Mouse (Mus musculus) G1E (cell line): Measurements from ENCODE around the gene Vsig10l. TPM values are rescaled to one million over a fixed set of nuclear protein-coding genes. Genes with fewer than 3 reads are reported as not detected.
A peak's percentile ranks its signal among the peaks of the same experiment; 100 is the strongest.

ENCODE experiments used
- ATAC-seq: 2 replicates; pipeline ENCODE4 v1.8.0; 2016; ENCODE audit warnings: mild to moderate bottlenecking; ENCODE audit not compliant: insufficient number of reproducible peaks, poor library complexity, low FRiP score, severe bottlenecking; ENCODE audit errors: extremely low read depth
- DNase-seq: peaks from one replicate; pipeline ENCODE4 v3.0.0; 2012; ENCODE audit warnings: low spot score
- H3K27me3 ChIP-seq: 2 replicates; pipeline ENCODE4 v1.6.1; 2012; ENCODE audit warnings: mild to moderate bottlenecking, low read length, inconsistent platforms; ENCODE audit not compliant: insufficient read depth
- H3K36me3 ChIP-seq: replicated peaks from 2 replicates; pipeline ENCODE3; 2012; ENCODE audit warnings: mild to moderate bottlenecking, inconsistent platforms
- H3K4me1 ChIP-seq: 2 replicates; pipeline ENCODE4 v1.6.1; 2012; ENCODE audit warnings: low read depth, low read length, inconsistent platforms, mixed read lengths; ENCODE audit not compliant: insufficient read depth
- H3K4me3 ChIP-seq: 2 replicates; pipeline ENCODE4 v1.5.1; 2012; ENCODE audit warnings: low read depth, mild to moderate bottlenecking, inconsistent platforms, low read length, moderate library complexity, mixed read lengths
- H3K9me3 ChIP-seq: replicated peaks from 2 replicates; pipeline ENCODE4 v1.6.1; 2012; ENCODE audit warnings: inconsistent platforms
- CTCF ChIP-seq: IDR thresholded peaks from 2 replicates; pipeline ENCODE4 v1.5.1; 2012; ENCODE audit warnings: low read depth, low read length, inconsistent platforms, mixed read lengths
- GATA1 ChIP-seq: IDR thresholded peaks from 2 replicates; pipeline ENCODE4 v1.6.1; 2012; ENCODE audit warnings: borderline replicate concordance, low read length, inconsistent platforms, mixed read lengths
- GATA2 ChIP-seq: IDR thresholded peaks from 2 replicates; pipeline ENCODE4 v1.6.1; 2012; ENCODE audit warnings: low read depth, low read length, inconsistent platforms, borderline replicate concordance
- POLR2AphosphoS5 ChIP-seq: IDR thresholded peaks from 2 replicates; pipeline ENCODE4 v1.6.1; 2012; ENCODE audit warnings: low read depth, low read length, inconsistent platforms; ENCODE audit not compliant: insufficient replicate concordance
- TAL1 ChIP-seq: conservative IDR thresholded peaks from 2 replicates; pipeline ENCODE4 v1.6.1; 2012; ENCODE audit warnings: low read depth, low read length, inconsistent platforms, mixed read lengths
- polyA plus RNA-seq: library from polyadenylated mRNA; stranded (reverse); fragments of >175 nt; gene quantifications from 2 replicates; pipeline ENCODE4 v1.2.3, GENCODE M21; 2012
- total RNA-seq, 2 experiments: library from RNA; stranded (forward) in 1 of 2; stranded (reverse) in 1 of 2; fragments of 200-1000 nt in 1 of 2; fragments of >200 nt in 1 of 2; fragmentation: Nextera tagmentation in 1 of 2; gene quantifications; 2 replicates each; pipeline ENCODE4 v1.2.3; 2014 to 2017

Gene Vsig10l
- total and polyA plus RNA-seq, 3 experiments: 0.33 to 0.44 TPM; not detected in 1

DNA sequence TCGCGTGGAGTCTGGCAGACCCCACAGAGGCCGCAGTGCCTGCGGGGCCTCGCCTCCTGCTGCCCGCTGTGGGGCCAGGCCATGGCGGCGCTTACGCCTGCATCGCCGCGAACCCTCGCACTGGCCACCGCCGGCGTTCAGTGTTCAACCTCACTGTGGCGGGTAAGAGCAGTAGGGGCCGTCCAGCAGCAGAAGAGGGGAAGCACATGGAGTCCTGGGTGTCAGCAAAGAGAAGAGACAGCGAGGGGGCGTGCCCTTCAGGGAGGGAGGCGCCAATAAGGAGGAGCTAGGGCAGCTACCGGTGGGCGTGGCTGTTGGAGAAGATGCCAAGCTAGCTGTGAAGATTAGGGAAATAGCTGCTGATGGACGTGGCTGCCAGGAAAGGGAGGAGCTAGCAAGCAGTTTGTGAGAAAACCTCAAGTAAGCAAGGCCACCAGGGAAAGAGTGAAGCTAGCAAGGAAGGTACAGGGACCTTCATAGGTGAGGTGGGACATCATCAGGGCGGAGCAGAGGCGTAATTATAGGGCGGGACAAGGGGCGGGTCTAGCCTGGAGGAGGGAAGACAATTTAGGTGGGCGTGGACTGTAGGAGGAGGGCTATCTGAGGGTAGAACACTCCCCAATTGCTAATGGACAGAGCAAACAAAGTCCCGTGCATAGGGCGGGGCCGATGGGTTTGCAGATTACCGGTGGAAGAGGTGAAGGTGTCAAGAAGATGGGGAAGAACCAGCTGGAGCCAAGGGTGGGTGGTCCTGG lies 2.6 kb downstream of the Vsig10l start:
- H3K4me3 ChIP-seq: peak overlapping the region; percentile 72
- TF ChIP-seq CTCF: no peak
- peak; percentile 85 for ATAC-seq
- no peaks in the 10 kb centered on the region for H3K9me3 ChIP-seq
- H3K36me3 ChIP-seq: no peaks in the 10 kb centered on the region
- DNase-seq: peak; percentile 81
- peaks cover 24% of the 10 kb centered on the region for H3K4me1 ChIP-seq
- peaks cover 49% of the 10 kb centered on the region for H3K27me3 ChIP-seq

- TF ChIP-seq CTCF (peak; percentile 58), GATA1 (no peak), TAL1 (no peak), GATA2 (no peak)
- DNase-seq: peak; percentile 73
- peaks cover 52% of the 10 kb centered on the region for H3K27me3 ChIP-seq
- peak overlapping the region; percentile 72 for H3K4me3 ChIP-seq
- H3K36me3 ChIP-seq: no peaks in the 10 kb centered on the region
- peak; percentile 35; the same call in 1 of the 2 replicates for ATAC-seq
- peaks cover 24% of the 10 kb centered on the region for H3K4me1 ChIP-seq
- H3K9me3 ChIP-seq: no peaks in the 10 kb centered on the region
Measured at GRCm38 (mm10) chr7:43466099-43466694, 3.2 kb downstream of the Vsig10l start.

DNA sequence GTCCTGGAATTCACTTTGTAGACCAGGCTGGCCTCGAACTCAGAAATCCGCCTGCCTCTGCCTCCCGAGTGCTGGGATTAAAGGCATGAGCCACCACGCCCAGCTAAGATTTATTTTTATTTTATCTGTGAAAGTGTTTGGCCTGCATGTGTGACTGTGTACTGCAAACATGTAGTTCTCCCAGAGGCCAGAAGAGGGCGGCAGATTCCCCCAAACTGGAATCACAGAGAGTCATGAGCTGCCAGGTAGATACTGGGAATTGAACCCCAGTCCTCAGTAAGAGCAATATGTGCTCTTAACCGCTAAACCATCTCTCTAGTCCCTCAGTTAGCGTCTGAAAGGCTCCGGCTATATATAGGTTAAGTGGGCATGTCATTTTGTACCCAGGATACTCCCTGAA lies 7.4 kb downstream of the Vsig10l start:
- TF ChIP-seq POLR2AphosphoS5 (no peak), CTCF (peak; percentile 77)
- no peak overlapping the region for H3K4me3 ChIP-seq
- peaks cover 14% of the 10 kb centered on the region for H3K4me1 ChIP-seq
- H3K9me3 ChIP-seq: no peaks in the 10 kb centered on the region
- no peak for ATAC-seq
- peaks cover 22% of the 10 kb centered on the region for H3K27me3 ChIP-seq
- no peak for DNase-seq
- no peaks in the 10 kb centered on the region for H3K36me3 ChIP-seq

GRCm38 (mm10) chr7:43475706-43476105 lies 12.8 kb downstream of the Vsig10l start:
- no peak for DNase-seq
- Histone ChIP-seq H3K4me3 (no peak overlapping the region), H3K27me3 (peaks cover 7% of the 10 kb centered on the region; the same call in 1 of the 2 replicates), H3K36me3 (no peaks in the 10 kb centered on the region), H3K4me1 (no peaks in the 10 kb centered on the region), H3K9me3 (no peaks in the 10 kb centered on the region)
- no peak for ATAC-seq
- TF ChIP-seq TAL1 (no peak), GATA2 (no peak), GATA1 (no peak), CTCF (no peak), POLR2AphosphoS5 (no peak)

DNA sequence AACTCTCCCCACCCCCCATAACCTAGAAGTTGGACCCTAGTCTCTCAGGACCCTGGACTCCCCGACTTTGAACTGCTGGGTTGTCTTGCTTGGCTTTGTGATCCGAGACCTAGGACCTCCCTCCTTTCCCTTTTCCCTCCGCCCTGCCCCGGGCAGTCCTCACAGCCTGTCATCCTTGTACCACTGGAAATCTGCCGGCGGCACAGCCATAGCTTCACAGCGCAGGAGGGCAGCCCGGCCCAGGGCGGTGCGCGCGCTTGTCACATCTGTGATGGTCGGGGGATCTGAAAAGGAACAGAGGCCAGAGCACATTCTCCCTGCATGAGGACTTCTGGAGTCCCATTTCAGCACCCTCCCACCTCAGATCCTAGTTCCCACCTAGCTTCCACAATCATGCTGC lies 13.4 kb downstream of the Vsig10l start:
- no peak for DNase-seq
- Histone ChIP-seq H3K9me3 (no peaks in the 10 kb centered on the region), H3K4me3 (no peak overlapping the region), H3K36me3 (no peaks in the 10 kb centered on the region), H3K4me1 (no peaks in the 10 kb centered on the region), H3K27me3 (peaks cover 6% of the 10 kb centered on the region; the same call in 1 of the 2 replicates)
- ATAC-seq: no peak
- TF ChIP-seq GATA1: no peak
- no peak for TF ChIP-seq POLR2AphosphoS5
- no peak for TF ChIP-seq GATA2
- no peak for TF ChIP-seq TAL1
- no peak for TF ChIP-seq CTCF

GRCm38 (mm10) chr7:43481191-43481590 lies 18.2 kb downstream of the Vsig10l start:
- H3K27me3 ChIP-seq: peaks cover 2% of the 10 kb centered on the region; the same call in 1 of the 2 replicates
- no peak for ATAC-seq

More at GRCm38 (mm10) chr7:43481191-43481590, 18.2 kb downstream of the Vsig10l start:
- no peak overlapping the region for H3K4me3 ChIP-seq
- no peaks in the 10 kb centered on the region for H3K4me1 ChIP-seq
- H3K36me3 ChIP-seq: no peaks in the 10 kb centered on the region
- TF ChIP-seq CTCF (no peak), TAL1 (no peak), GATA1 (no peak), GATA2 (no peak), POLR2AphosphoS5 (no peak)
- H3K9me3 ChIP-seq: no peaks in the 10 kb centered on the region
- DNase-seq: no peak
